Mouse (Mus musculus) erythroblast, embryonic 14.5 days (primary cell): Measurements from ENCODE around the gene App.

ENCODE experiments used
- GATA1 ChIP-seq: IDR thresholded peaks from 2 replicates; pipeline ENCODE4 v1.6.1; 2012; ENCODE audit warnings: low read length, inconsistent platforms, mixed read lengths
- TAL1 ChIP-seq: IDR thresholded peaks from 3 replicates; pipeline ENCODE4 v1.6.1; 2012; ENCODE audit warnings: low read length, inconsistent platforms, mixed read lengths

GRCm38 (mm10) chr16:85145771-85146178 lies 27.8 kb downstream of the App start:
- TF ChIP-seq TAL1: no peak
- TF ChIP-seq GATA1: no peak
